Mouse (Mus musculus) embryo, embryonic 11 days (tissue): ENCODE data around the gene Asgr1.
"Not testable (repeated sequence)": the region's sequence is repeated elsewhere in the genome, so short reads cannot be mapped to it uniquely, and the experiment has no call there.

Experiments used
- DNase-seq: peaks from one replicate; pipeline ENCODE4 v3.0.0-alpha.2; 2015

Gene Asgr1

GRCm38 (mm10) chr11:70070603-70071002 is 16.7 kb downstream of the Asgr1 start:
- DNase-seq: not testable (repeated sequence)

GRCm38 (mm10) chr11:70074379-70075071 is 20.6 kb downstream of the Asgr1 start:
- DNase-seq: peak; percentile 90

GRCm38 (mm10) chr11:70075581-70075980 is 21.7 kb downstream of the Asgr1 start:
- no peak for DNase-seq

- DNase-seq: no peak
These were observed 23.6 kb downstream of the Asgr1 start for GRCm38 (mm10) chr11:70077441-70077840.

- no peak for DNase-seq
These were observed 25.3 kb downstream of the Asgr1 start for GRCm38 (mm10) chr11:70079175-70079574.

GRCm38 (mm10) chr11:70079928-70080327 is 26.0 kb downstream of the Asgr1 start:
- no peak for DNase-seq

GRCm38 (mm10) chr11:70080803-70081590 is 27.1 kb downstream of the Asgr1 start:
- no peak for DNase-seq

GRCm38 (mm10) chr11:70084563-70084962 is 30.7 kb downstream of the Asgr1 start:
- DNase-seq: no peak

- no peak for DNase-seq
These were observed 38.3 kb downstream of the Asgr1 start, which contains the start of gene Asgr2 for GRCm38 (mm10) chr11:70091986-70092783. Asgr2 (plus strand) TSS chr11:70092644.

- peak; percentile 13 for DNase-seq
These were observed 43.5 kb downstream of the Asgr1 start for GRCm38 (mm10) chr11:70097396-70097795.

- DNase-seq: no peak
These were observed 45.2 kb downstream of the Asgr1 start for GRCm38 (mm10) chr11:70099102-70099501.

GRCm38 (mm10) chr11:70099809-70100208 is 45.9 kb downstream of the Asgr1 start:
- DNase-seq: no peak

GRCm38 (mm10) chr11:70103701-70104315 is 49.9 kb downstream of the Asgr1 start:
- no peak for DNase-seq

- DNase-seq: no peak
These were observed 53.2 kb downstream of the Asgr1 start for GRCm38 (mm10) chr11:70107085-70107484.
